Mouse (Mus musculus): Measurements from ENCODE around the gene Trim66.

GRCm38 (mm10) chr7:109523741-109524441 lies 16.0 kb upstream of the Trim66 start:
- TF ChIP-seq GATA1 (IDR thresholded peaks at IDR 0.05; ENCODE audit: borderline replicate concordance, low read length) (no peak), FLI1 (IDR thresholded peaks at IDR 0.05; ENCODE audit: low read length) (no peak)

Measured in megakaryocyte, embryonic 14.5 days (primary cell).